13 mouse cellular contexts compared by ENCODE assay signal in genomic region chr11:103984067-103984466, GRCm38 (mm10). TPM values are rescaled to one million over a fixed set of nuclear protein-coding genes. Genes with fewer than 3 reads are reported as not detected.
DNase-seq lines count a peak whose midpoint lies in the region; ATAC-seq and TF ChIP-seq lines count a peak whose summit lies in the region.
"Had no signal": no experiment of that assay in that cellular context is flagged by ENCODE, and none has a peak within 500 bp of the region (broad histone marks: within the 10 kb centered on the region; RNA-seq: fewer than 3 reads in every experiment).

No protein-coding gene starts in this region.

- peaks cover 11% of the 10 kb centered on the region for H3K36me3 ChIP-seq in spleen, adult 2 months (ENCODE audit: control insufficient read depth, insufficient read depth, low read length)
- peaks cover 47% of the 10 kb centered on the region for H3K36me3 ChIP-seq in limb, embryonic 15.5 days
- peaks cover 72% of the 10 kb centered on the region for H3K36me3 ChIP-seq in hindbrain, embryonic 10.5 days

- DNase-seq in spleen, adult 2 months (ENCODE audit: low read depth in 1 of 2, low spot score in 2 of 2) = no peak
- DNase-seq in spleen, postnatal 10 days (ENCODE audit: low spot score in 2 of 2) = no peak
- DNase-seq in urinary bladder, postnatal 36 days (ENCODE audit: low spot score in 2 of 2) = no peak
- no peak for DNase-seq in hindbrain, embryonic 10.5 days (ENCODE audit: low spot score)
- DNase-seq in heart, adult 11 months = no peak
- DNase-seq: cerebellum, postnatal 10 days; left cerebral cortex, postnatal 4 days; lung, postnatal 14 days had no signal

- no peak overlapping the region for H3K4me2 ChIP-seq in limb, embryonic 15.5 days
- H3K4me2 ChIP-seq: forebrain, embryonic 15.5 days; kidney, embryonic 15.5 days; midbrain, embryonic 15.5 days had no signal

- no peak overlapping the region for H3K9ac ChIP-seq in limb, embryonic 15.5 days
- H3K9ac ChIP-seq: forebrain, embryonic 15.5 days; kidney, embryonic 15.5 days; midbrain, embryonic 15.5 days had no signal

- peaks cover 3% of the 10 kb centered on the region; the same call in 1 of the 2 replicates for H3K4me1 ChIP-seq in spleen, adult 2 months (ENCODE audit: control insufficient read depth, insufficient read depth, insufficient read length)
- H3K4me1 ChIP-seq in limb, embryonic 15.5 days = 0 out of 2 replicates have a peak, but pooled peaks cover 6% of the 10 kb centered on the region
- H3K4me1 ChIP-seq in hindbrain, embryonic 10.5 days (replicated peaks) = peaks cover 11% of the 10 kb centered on the region
- H3K4me1 ChIP-seq: forebrain, embryonic 15.5 days; kidney, embryonic 15.5 days; midbrain, embryonic 15.5 days had no signal

- no peak overlapping the region for H3K4me3 ChIP-seq in spleen, adult 2 months (ENCODE audit: extremely low read depth, insufficient read depth, insufficient read length)
- H3K4me3 ChIP-seq in limb, embryonic 15.5 days = no peak overlapping the region
- no peak overlapping the region for H3K4me3 ChIP-seq in hindbrain, embryonic 10.5 days
- H3K4me3 ChIP-seq: forebrain, embryonic 15.5 days; kidney, embryonic 15.5 days; midbrain, embryonic 15.5 days had no signal

- no peak for TF ChIP-seq POLR2A in spleen, adult 2 months (IDR thresholded peaks at IDR 0.05; ENCODE audit: low read depth, low read length)

- no peaks in the 10 kb centered on the region for H3K9me3 ChIP-seq in limb, embryonic 15.5 days
- no peaks in the 10 kb centered on the region for H3K9me3 ChIP-seq in hindbrain, embryonic 10.5 days
- H3K9me3 ChIP-seq: forebrain, embryonic 15.5 days; kidney, embryonic 15.5 days; midbrain, embryonic 15.5 days had no signal

- 36% methylated on average over 5 of the region's 5 CpGs for WGBS in spleen, adult 2 months
- WGBS in limb, embryonic 15.5 days = 47% methylated on average over 5 of the region's 5 CpGs
- WGBS in hindbrain, embryonic 10.5 days = 67% methylated on average over 5 of the region's 5 CpGs

- no peaks in the 10 kb centered on the region for H3K27me3 ChIP-seq in spleen, adult 2 months (ENCODE audit: control insufficient read depth, insufficient read depth, low read length)
- H3K27me3 ChIP-seq in limb, embryonic 15.5 days = no peaks in the 10 kb centered on the region
- no peaks in the 10 kb centered on the region for H3K27me3 ChIP-seq in hindbrain, embryonic 10.5 days (ENCODE audit: insufficient read depth, poor library complexity, severe bottlenecking)
- H3K27me3 ChIP-seq: forebrain, embryonic 15.5 days; kidney, embryonic 15.5 days; midbrain, embryonic 15.5 days had no signal

- TF ChIP-seq CTCF in spleen, adult 2 months (IDR thresholded peaks at IDR 0.05; ENCODE audit: extremely low read depth, insufficient read depth, insufficient read length, insufficient replicate concordance) = no peak

- ATAC-seq in common myeloid progenitor, adult 5-6 weeks (replicated peaks; ENCODE audit: low read depth, poor library complexity, severe bottlenecking) = peak; percentile 65
- no peak for ATAC-seq in limb, embryonic 15.5 days (ENCODE audit: insufficient number of reproducible peaks, low FRiP score, low TSS enrichment, low read depth)
- ATAC-seq: forebrain, embryonic 15.5 days; midbrain, embryonic 15.5 days had no signal

- H3K27ac ChIP-seq in spleen, adult 2 months (ENCODE audit: insufficient read depth, low read length) = peak overlapping the region; percentile 21; the same call in 1 of the 2 replicates
- peak overlapping the region; percentile 67 for H3K27ac ChIP-seq in limb, embryonic 15.5 days
- H3K27ac ChIP-seq in hindbrain, embryonic 10.5 days = no peak overlapping the region
- H3K27ac ChIP-seq: forebrain, embryonic 15.5 days; kidney, embryonic 15.5 days; midbrain, embryonic 15.5 days had no signal

RNA-seq across cellular contexts. Expression of gene Arf2, which starts 17.5 kb away (rescaled TPM):
- 6.0 and 7.4 TPM in 2 replicates for polyA plus RNA-seq in spleen, adult 2 months (2012; rRNA removed)
- total RNA-seq in common myeloid progenitor, adult 5-6 weeks (2017) = 22.6 and 32.4 TPM in 2 replicates
- polyA plus RNA-seq in limb, embryonic 15.5 days (2015; fragmentation: Nextera tagmentation; extraction: Ambion mirVana) = 71.0 and 71.2 TPM in 2 replicates
- polyA plus RNA-seq in hindbrain, embryonic 10.5 days (2016; fragmentation: Nextera tagmentation; extraction: Ambion mirVana) = 99.1 and 116 TPM in 2 replicates

RNA-seq across cellular contexts. Expression of gene Nsf, which starts 30.2 kb away (rescaled TPM):
- polyA plus RNA-seq in spleen, adult 2 months (2012; rRNA removed) = 36.8 and 38.9 TPM in 2 replicates
- total RNA-seq in common myeloid progenitor, adult 5-6 weeks (2017) = 27.5 and 42.5 TPM in 2 replicates
- 47.8 and 49.7 TPM in 2 replicates for polyA plus RNA-seq in limb, embryonic 15.5 days (2015; fragmentation: Nextera tagmentation; extraction: Ambion mirVana)
- 53.1 and 54.3 TPM in 2 replicates for polyA plus RNA-seq in hindbrain, embryonic 10.5 days (2016; fragmentation: Nextera tagmentation; extraction: Ambion mirVana)
